Mouse (Mus musculus): ENCODE measurements around the gene Bpifa1.

GRCm38 (mm10) chr2:154193994-154194504 lies 51.4 kb downstream of the Bpifa1 start:
- TF ChIP-seq CTCF (IDR thresholded peaks at IDR 0.05; ENCODE audit: low read depth, low read length) (no peak), POLR2A (IDR thresholded peaks at IDR 0.05; ENCODE audit: borderline replicate concordance, low read depth, low read length) (no peak)

Data from bone marrow macrophage, adult 2 months (primary cell).